Mouse (Mus musculus) spleen, adult 2 months (tissue): ENCODE measurements around the gene B3glct. TPM values are rescaled to one million over a fixed set of nuclear protein-coding genes. Genes with fewer than 3 reads are reported as not detected.

Experiments
- DNase-seq, 2 experiments: peaks; one replicate each; pipeline versions ENCODE4 v3.0.0 to v3.0.0-alpha.2; 2012 to 2021; ENCODE audit warnings: low spot score in 2 of 2, low read depth in 1 of 2
- H3K27ac ChIP-seq: fragments of 200-500 bp; 2 replicates; pipeline ENCODE4 v1.5.1; 2012; ENCODE audit warnings: low read length, inconsistent platforms; ENCODE audit not compliant: insufficient read depth
- H3K27me3 ChIP-seq: fragments of 200-500 bp; 2 replicates; pipeline ENCODE4 v1.6.1; 2012; ENCODE audit warnings: mild to moderate bottlenecking, moderate library complexity, low read length, inconsistent platforms; ENCODE audit not compliant: control insufficient read depth, insufficient read depth
- H3K36me3 ChIP-seq: fragments of 200-500 bp; 2 replicates; pipeline ENCODE4 v1.6.1; 2012; ENCODE audit warnings: mild to moderate bottlenecking, low read length, inconsistent platforms; ENCODE audit not compliant: control insufficient read depth, insufficient read depth
- H3K4me1 ChIP-seq: fragments of 200-500 bp; 2 replicates; pipeline ENCODE4 v1.6.1; 2011; ENCODE audit warnings: inconsistent platforms; ENCODE audit not compliant: control insufficient read depth, insufficient read depth, insufficient read length
- H3K4me3 ChIP-seq: fragments of 200-500 bp; 2 replicates; pipeline ENCODE4 v1.5.1; 2011; ENCODE audit warnings: mild to moderate bottlenecking, inconsistent platforms; ENCODE audit not compliant: insufficient read depth, insufficient read length; ENCODE audit errors: extremely low read depth
- CTCF ChIP-seq: fragments of 200-500 bp; IDR thresholded peaks from 2 replicates; pipeline ENCODE4 v1.5.1; 2011; ENCODE audit warnings: mild to moderate bottlenecking, inconsistent platforms; ENCODE audit not compliant: insufficient read depth, insufficient read length, insufficient replicate concordance; ENCODE audit errors: extremely low read depth
- POLR2A ChIP-seq: fragments of 200-500 bp; IDR thresholded peaks from 2 replicates; pipeline ENCODE4 v1.6.1; 2011; ENCODE audit warnings: low read depth, low read length, inconsistent platforms
- whole genome bisulfite sequencing: fragments of 180-500 bp; shearing (Covaris S2); methylation state at CpG from one replicate; pipeline ENCODE4 v1.1.7; 2018; 5-methylcytosine and 5-hydroxymethylcytosine counted together
- polyA plus RNA-seq: library from polyadenylated mRNA; depleted of rRNA; stranded (reverse); fragments of >200 nt; gene quantifications from 2 replicates; pipeline ENCODE4 v1.2.3, GENCODE M21; 2012

The B3glct gene
- polyA plus RNA-seq, 1 experiment: 2.2 TPM

GRCm38 (mm10) chr5:149693200-149693599, 15.2 kb downstream of the B3glct start:
- Histone ChIP-seq H3K36me3 (no peaks in the 10 kb centered on the region), H3K27ac (no peak overlapping the region), H3K4me1 (no peaks in the 10 kb centered on the region), H3K4me3 (no peak overlapping the region), H3K27me3 (no peaks in the 10 kb centered on the region)
- DNase-seq: no peak
- WGBS: 81% methylated on average over 2 of the region's 2 CpGs
- TF ChIP-seq CTCF: no peak
- no peak for TF ChIP-seq POLR2A

DNA sequence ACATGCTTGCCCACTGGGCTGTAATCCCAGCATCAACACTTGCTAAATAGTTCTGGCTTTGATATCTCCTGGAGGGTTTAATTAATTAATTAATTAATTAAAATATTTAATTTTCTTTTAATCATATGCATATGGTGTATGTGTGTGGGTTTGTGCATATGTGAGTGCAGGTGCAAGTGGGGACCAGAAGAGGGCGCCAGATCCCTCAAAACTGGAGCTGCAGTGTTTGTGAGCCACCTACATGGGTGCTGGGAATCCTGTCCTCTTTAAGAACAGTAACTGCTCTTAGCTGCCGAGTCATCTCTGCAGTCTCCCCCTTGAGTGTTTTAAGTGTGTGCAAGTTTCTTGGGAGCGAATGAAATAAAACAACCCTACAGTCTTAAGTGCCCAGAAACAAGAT, 15.9 kb downstream of the B3glct start:
- Histone ChIP-seq H3K4me3 (no peak overlapping the region), H3K4me1 (no peaks in the 10 kb centered on the region), H3K27ac (no peak overlapping the region), H3K27me3 (no peaks in the 10 kb centered on the region), H3K36me3 (no peaks in the 10 kb centered on the region)
- no peak for DNase-seq
- 91% methylated on average over 3 of the region's 3 CpGs for WGBS
- TF ChIP-seq POLR2A (no peak), CTCF (no peak)

GRCm38 (mm10) chr5:149695077-149695750, 17.2 kb downstream of the B3glct start:
- no peaks in the 10 kb centered on the region for H3K27me3 ChIP-seq
- no peak overlapping the region for H3K27ac ChIP-seq
- no peak for DNase-seq
- H3K4me3 ChIP-seq: no peak overlapping the region
- WGBS: 90% methylated on average over 18 of the region's 18 CpGs
- TF ChIP-seq CTCF: no peak
- TF ChIP-seq POLR2A: no peak
- no peaks in the 10 kb centered on the region for H3K36me3 ChIP-seq
- no peaks in the 10 kb centered on the region for H3K4me1 ChIP-seq

GRCm38 (mm10) chr5:149702770-149703169, 24.7 kb downstream of the B3glct start:
- TF ChIP-seq POLR2A (no peak), CTCF (no peak; the same call in 1 of the 2 replicates)
- Histone ChIP-seq H3K36me3 (no peaks in the 10 kb centered on the region), H3K4me1 (no peaks in the 10 kb centered on the region), H3K27me3 (no peaks in the 10 kb centered on the region), H3K4me3 (no peak overlapping the region), H3K27ac (no peak overlapping the region)
- no peak for DNase-seq

- H3K4me1 ChIP-seq: no peaks in the 10 kb centered on the region
- H3K36me3 ChIP-seq: no peaks in the 10 kb centered on the region
- TF ChIP-seq POLR2A: no peak
- TF ChIP-seq CTCF: no peak
- H3K4me3 ChIP-seq: no peak overlapping the region
- H3K27ac ChIP-seq: no peak overlapping the region
- DNase-seq: no peak
- no peaks in the 10 kb centered on the region for H3K27me3 ChIP-seq
- WGBS: 93% methylated on average over 4 of the region's 4 CpGs
Measured at GRCm38 (mm10) chr5:149711545-149711944, 33.5 kb downstream of the B3glct start.

- WGBS: 57% methylated on average over 11 of the region's 11 CpGs
- H3K4me3 ChIP-seq: no peak overlapping the region
- no peak for TF ChIP-seq CTCF
- TF ChIP-seq POLR2A: no peak
- H3K27me3 ChIP-seq: no peaks in the 10 kb centered on the region
- H3K36me3 ChIP-seq: no peaks in the 10 kb centered on the region
- H3K4me1 ChIP-seq: no peaks in the 10 kb centered on the region
- H3K27ac ChIP-seq: no peak overlapping the region
- peak; percentile 8 to 11 for DNase-seq
Measured at GRCm38 (mm10) chr5:149713170-149713774, 35.2 kb downstream of the B3glct start.

- DNase-seq: no peak
- H3K27ac ChIP-seq: no peak overlapping the region
- 90% methylated on average over 16 of the region's 16 CpGs for WGBS
- no peaks in the 10 kb centered on the region for H3K4me1 ChIP-seq
- no peaks in the 10 kb centered on the region for H3K27me3 ChIP-seq
- no peaks in the 10 kb centered on the region for H3K36me3 ChIP-seq
- H3K4me3 ChIP-seq: no peak overlapping the region
- TF ChIP-seq CTCF: no peak
- no peak for TF ChIP-seq POLR2A
Measured at GRCm38 (mm10) chr5:149713834-149714233, 35.8 kb downstream of the B3glct start.
